Mouse (Mus musculus) heart, embryonic 11.5 days (tissue): ENCODE results near the gene Tmem198. TPM values are rescaled to one million over a fixed set of nuclear protein-coding genes. Genes with fewer than 3 reads are reported as not detected.

ENCODE experiments used
- ATAC-seq: fragments of 200-750 bp; cut with Nextera tagmentation; replicated peaks from 2 replicates; pipeline ENCODE4 v1.8.0; 2017; ENCODE audit warnings: moderate library complexity; ENCODE audit not compliant: insufficient number of reproducible peaks, low FRiP score, low TSS enrichment
- H3K27ac ChIP-seq: fragments of 300-500 bp; sonication (generic); 2 replicates; pipeline ENCODE4 v1.5.1; 2014; ENCODE audit warnings: mild to moderate bottlenecking, low read depth, low read length
- H3K27me3 ChIP-seq: fragments of 300-500 bp; sonication (generic); 2 replicates; pipeline ENCODE4 v1.6.1; 2014; ENCODE audit warnings: mild to moderate bottlenecking, low read length, mixed read lengths; ENCODE audit not compliant: control insufficient read depth, insufficient read depth
- H3K36me3 ChIP-seq: fragments of 300-500 bp; sonication (generic); 2 replicates; pipeline ENCODE4 v1.6.1; 2014; ENCODE audit warnings: mild to moderate bottlenecking, low read length, moderate library complexity, mixed read lengths; ENCODE audit not compliant: control insufficient read depth, insufficient read depth
- H3K4me1 ChIP-seq: fragments of 300-500 bp; sonication (generic); 2 replicates; pipeline ENCODE4 v1.6.1; 2014; ENCODE audit warnings: low read length; ENCODE audit not compliant: control insufficient read depth, insufficient read depth
- H3K4me2 ChIP-seq: fragments of 300-500 bp; sonication (generic); 2 replicates; pipeline ENCODE4 v1.6.1; 2014; ENCODE audit warnings: mild to moderate bottlenecking, moderate library complexity
- H3K4me3 ChIP-seq: fragments of 300-500 bp; sonication (generic); 2 replicates; pipeline ENCODE4 v1.5.1; 2014; ENCODE audit warnings: low read depth, low read length
- H3K9ac ChIP-seq: fragments of 300-500 bp; sonication (generic); 2 replicates; pipeline ENCODE4 v1.6.1; 2014; ENCODE audit warnings: mild to moderate bottlenecking, low read depth, low read length, moderate library complexity
- H3K9me3 ChIP-seq: fragments of 300-500 bp; sonication (generic); replicated peaks from 2 replicates; pipeline ENCODE4 v1.6.1; 2016; ENCODE audit warnings: low read length; ENCODE audit not compliant: control insufficient read depth
- WGBS: fragments of 180-500 bp; shearing (Covaris S2); extraction: QIAGEN DNeasy Blood & Tissue Kit; methylation state at CpG from one replicate; pipeline ENCODE4 v1.1.7; 2014; ENCODE audit not compliant: insufficient replicate concordance; 5-methylcytosine and 5-hydroxymethylcytosine counted together
- polyA plus RNA-seq: library from polyadenylated mRNA; unstranded; fragments of >200 nt; fragmentation: Nextera tagmentation; extraction: Ambion mirVana; gene quantifications from 2 replicates; pipeline ENCODE4 v1.2.1, GENCODE M21; 2014

The Tmem198 gene
- polyA plus RNA-seq, 1 experiment from 2014 or later: 0.14 TPM

- peaks cover 12% of the 10 kb centered on the region; the same call in 1 of the 2 replicates for H3K36me3 ChIP-seq
- H3K4me1 ChIP-seq: no peaks in the 10 kb centered on the region
- no peak overlapping the region for H3K4me2 ChIP-seq
- no peak for ATAC-seq
- WGBS: 85% methylated on average over 19 of the region's 19 CpGs
- H3K4me3 ChIP-seq: no peak overlapping the region
- no peak overlapping the region for H3K27ac ChIP-seq
- no peak overlapping the region for H3K9ac ChIP-seq
- H3K9me3 ChIP-seq: no peaks in the 10 kb centered on the region
- H3K27me3 ChIP-seq: no peaks in the 10 kb centered on the region
These were observed 53.2 kb downstream of the Tmem198 start for GRCm38 (mm10) chr1:75532280-75533172.

GRCm38 (mm10) chr1:75533325-75534252, 54.3 kb downstream of the Tmem198 start:
- H3K9me3 ChIP-seq: no peaks in the 10 kb centered on the region
- H3K27ac ChIP-seq: no peak overlapping the region
- 82% methylated on average over 19 of the region's 19 CpGs for WGBS
- no peaks in the 10 kb centered on the region for H3K27me3 ChIP-seq
- no peak overlapping the region for H3K4me3 ChIP-seq
- no peak for ATAC-seq
- peaks cover 12% of the 10 kb centered on the region; the same call in 1 of the 2 replicates for H3K36me3 ChIP-seq
- H3K4me2 ChIP-seq: no peak overlapping the region
- no peak overlapping the region for H3K9ac ChIP-seq
- no peaks in the 10 kb centered on the region for H3K4me1 ChIP-seq

Other genes starting within 250 kb of the Tmem198 start
- not detected in 2 replicates for gene A630095N17Rik, start 247.4 kb upstream of the Tmem198 start, polyA plus RNA-seq
- 15.3 and 17.6 TPM in 2 replicates for gene Dnajb2, start 243.1 kb upstream of the Tmem198 start, polyA plus RNA-seq
- 0.51 and 0.74 TPM in 2 replicates for gene Ptprn, start 215.0 kb upstream of the Tmem198 start, polyA plus RNA-seq
- gene Resp18, start 201.1 kb upstream of the Tmem198 start, polyA plus RNA-seq: 0.30 TPM in 1 of 2 replicates, not detected in the other
- gene Dnpep, start 161.5 kb upstream of the Tmem198 start, polyA plus RNA-seq: 119 and 121 TPM in 2 replicates
- gene Des, start 119.2 kb upstream of the Tmem198 start, polyA plus RNA-seq: 428 and 477 TPM in 2 replicates
- gene Speg, start 104.2 kb upstream of the Tmem198 start, polyA plus RNA-seq: 60.7 and 66.5 TPM in 2 replicates
- 49.8 and 57.2 TPM in 2 replicates for gene Gmppa, start 43.6 kb upstream of the Tmem198 start, polyA plus RNA-seq
- gene Asic4, start 29.1 kb upstream of the Tmem198 start, polyA plus RNA-seq: 0.11 TPM in 2 replicates
- gene Chpf, start 225 bp upstream of the Tmem198 start, polyA plus RNA-seq: 21.4 and 24.6 TPM in 2 replicates
- 98.8 and 102 TPM in 2 replicates for gene Obsl1, start 26.9 kb downstream of the Tmem198 start, polyA plus RNA-seq
- 4.0 and 4.8 TPM in 2 replicates for gene Inha, start 27.5 kb downstream of the Tmem198 start, polyA plus RNA-seq
- gene Stk11ip, start 42.0 kb downstream of the Tmem198 start, polyA plus RNA-seq: 9.1 and 11.6 TPM in 2 replicates
- gene Slc4a3, start 66.7 kb downstream of the Tmem198 start, polyA plus RNA-seq: 13.3 and 14.2 TPM in 2 replicates